ENCODE assay signal across 14 mouse cellular contexts in genomic region chr4:45824049-45824760, GRCm38 (mm10). TPM values are rescaled to one million over a fixed set of nuclear protein-coding genes. Genes with fewer than 3 reads are reported as not detected.
DNase-seq lines count a peak whose midpoint lies in the region; ATAC-seq lines count a peak whose summit lies in the region.
"Had no signal": no experiment of that assay in that cellular context is flagged by ENCODE, and none has a peak within 500 bp of the region (broad histone marks: within the 10 kb centered on the region; RNA-seq: fewer than 3 reads in every experiment).

No protein-coding gene starts in this region.

- peaks cover 81% of the 10 kb centered on the region for H3K4me1 ChIP-seq in hindbrain, embryonic 10.5 days (replicated peaks)
- H3K4me1 ChIP-seq in midbrain, embryonic 13.5 days (replicated peaks): peaks cover 98% of the 10 kb centered on the region
- H3K4me1 ChIP-seq in kidney, embryonic 16.5 days (ENCODE audit: insufficient read depth, low read length): peaks cover 14% of the 10 kb centered on the region

- WGBS in hindbrain, embryonic 10.5 days: 8% methylated on average over 10 of the region's 10 CpGs
- 4% methylated on average over 10 of the region's 10 CpGs for WGBS in midbrain, embryonic 13.5 days
- WGBS in kidney, embryonic 16.5 days: 13% methylated on average over 10 of the region's 10 CpGs

- peak overlapping the region; percentile 93 for H3K9ac ChIP-seq in midbrain, embryonic 13.5 days (replicated peaks)
- no peak overlapping the region for H3K9ac ChIP-seq in kidney, embryonic 16.5 days (replicated peaks; ENCODE audit: low read length)
- H3K9ac ChIP-seq: embryonic facial prominence, embryonic 13.5 days had no signal

- H3K4me3 ChIP-seq in hindbrain, embryonic 10.5 days: peak overlapping the region; percentile 60
- H3K4me3 ChIP-seq in midbrain, embryonic 13.5 days (replicated peaks): peak overlapping the region; percentile 68
- H3K4me3 ChIP-seq in kidney, embryonic 16.5 days (ENCODE audit: low read length): no peak overlapping the region
- H3K4me3 ChIP-seq: embryonic facial prominence, embryonic 13.5 days had no signal

- H3K4me2 ChIP-seq in midbrain, embryonic 13.5 days (replicated peaks): peak overlapping the region; percentile 81
- no peak overlapping the region for H3K4me2 ChIP-seq in kidney, embryonic 16.5 days (replicated peaks; ENCODE audit: low read depth, low read length)
- H3K4me2 ChIP-seq: embryonic facial prominence, embryonic 13.5 days; liver, embryonic 11.5 days had no signal

- H3K36me3 ChIP-seq in hindbrain, embryonic 10.5 days: peaks cover 8% of the 10 kb centered on the region
- H3K36me3 ChIP-seq in midbrain, embryonic 13.5 days: peaks cover 13% of the 10 kb centered on the region
- no peaks in the 10 kb centered on the region for H3K36me3 ChIP-seq in kidney, embryonic 16.5 days (ENCODE audit: insufficient read depth, low read length)
- H3K36me3 ChIP-seq: embryonic facial prominence, embryonic 13.5 days had no signal

- H3K27ac ChIP-seq in hindbrain, embryonic 10.5 days: peak overlapping the region; percentile 86
- H3K27ac ChIP-seq in midbrain, embryonic 13.5 days: peak overlapping the region; percentile 98
- H3K27ac ChIP-seq in kidney, embryonic 16.5 days (ENCODE audit: low read length): no peak overlapping the region
- H3K27ac ChIP-seq: embryonic facial prominence, embryonic 13.5 days had no signal

- peak; percentile 27 for DNase-seq in MN1 (ENCODE audit: low spot score)
- DNase-seq in embryo, embryonic 11 days: peak; percentile 69
- DNase-seq in hindbrain, embryonic 10.5 days (ENCODE audit: low spot score): peak; percentile 71
- DNase-seq in urinary bladder, postnatal 4 days (ENCODE audit: low spot score in 2 of 2): no peak
- DNase-seq in kidney, postnatal 10 days: no peak
- DNase-seq in adrenal gland, postnatal 36 days: no peak
- DNase-seq: lung, postnatal 4 days had no signal

- H3K9me3 ChIP-seq in hindbrain, embryonic 10.5 days: no peaks in the 10 kb centered on the region
- H3K9me3 ChIP-seq in midbrain, embryonic 13.5 days: no peaks in the 10 kb centered on the region
- H3K9me3 ChIP-seq in kidney, embryonic 16.5 days (ENCODE audit: low read length): no peaks in the 10 kb centered on the region
- H3K9me3 ChIP-seq: embryonic facial prominence, embryonic 13.5 days had no signal

- peak; percentile 69 for ATAC-seq in midbrain, embryonic 13.5 days
- ATAC-seq in kidney, embryonic 16.5 days (ENCODE audit: low FRiP score, low TSS enrichment): no peak
- ATAC-seq: intestine, postnatal 0 days had no signal

- H3K27me3 ChIP-seq in hindbrain, embryonic 10.5 days (ENCODE audit: insufficient read depth, poor library complexity, severe bottlenecking): peaks cover 76% of the 10 kb centered on the region
- peaks cover 43% of the 10 kb centered on the region for H3K27me3 ChIP-seq in midbrain, embryonic 13.5 days
- peaks cover 67% of the 10 kb centered on the region for H3K27me3 ChIP-seq in kidney, embryonic 16.5 days (ENCODE audit: insufficient read depth, low read length)

RNA-seq across cellular contexts. Expression of gene Igfbpl1, which starts 2.5 kb away (rescaled TPM):
- 13.7 and 56.4 TPM in 2 replicates for polyA plus RNA-seq in hindbrain, embryonic 10.5 days (2016; fragmentation: Nextera tagmentation; extraction: Ambion mirVana)
- 69.9 and 83.3 TPM in 2 replicates for polyA plus RNA-seq in midbrain, embryonic 13.5 days (2015; fragmentation: Nextera tagmentation; extraction: Ambion mirVana)
- not detected for total RNA-seq in adrenal gland, postnatal 36 days (2021)
- 0.12 TPM in 1 of 2 replicates, not detected in the other for polyA plus RNA-seq in kidney, embryonic 16.5 days (2015; fragmentation: Nextera tagmentation; extraction: Ambion mirVana)
- polyA plus RNA-seq: spleen, adult 2 months; thymus, postnatal 0 days had no signal

RNA-seq across cellular contexts. Expression of gene Stra6l, which starts 24.3 kb away (rescaled TPM):
- 0.29 and 0.54 TPM in 2 replicates for polyA plus RNA-seq in hindbrain, embryonic 10.5 days (2016; fragmentation: Nextera tagmentation; extraction: Ambion mirVana)
- 1.1 and 1.2 TPM in 2 replicates for polyA plus RNA-seq in midbrain, embryonic 13.5 days (2015; fragmentation: Nextera tagmentation; extraction: Ambion mirVana)
- under 1 TPM; 0.13 to 0.43 TPM for total RNA-seq in adrenal gland, postnatal 36 days (2021)
- 0.92 and 1.2 TPM in 2 replicates for polyA plus RNA-seq in kidney, embryonic 16.5 days (2015; fragmentation: Nextera tagmentation; extraction: Ambion mirVana)
- polyA plus RNA-seq: embryonic facial prominence, embryonic 13.5 days had no signal

RNA-seq across cellular contexts. Expression of gene Aldh1b1, which starts 25.4 kb away (rescaled TPM):
- 7.3 and 7.4 TPM in 2 replicates for polyA plus RNA-seq in hindbrain, embryonic 10.5 days (2016; fragmentation: Nextera tagmentation; extraction: Ambion mirVana)
- polyA plus RNA-seq in midbrain, embryonic 13.5 days (2015; fragmentation: Nextera tagmentation; extraction: Ambion mirVana): 15.8 and 17.6 TPM in 2 replicates
- total RNA-seq in adrenal gland, postnatal 36 days (2021): 10 to 100 TPM; 20.2 to 34.4 TPM
- polyA plus RNA-seq in kidney, embryonic 16.5 days (2015; fragmentation: Nextera tagmentation; extraction: Ambion mirVana): 10.7 and 11.8 TPM in 2 replicates

Comparison
In these comparisons a context has a peak if more than half of its experiments do, and no peak if none do; other contexts are left out.
1. DNase-seq: peak in MN1 (single experiment), embryo, embryonic 11 days (single experiment) and hindbrain, embryonic 10.5 days (single experiment); none in urinary bladder, postnatal 4 days (0 of 2), kidney, postnatal 10 days (single experiment) and adrenal gland, postnatal 36 days (0 of 2).
2. RNA of gene Igfbpl1, which starts 2.5 kb away (polyA plus RNA-seq): 69.9 to 83.3 TPM in midbrain, embryonic 13.5 days and 13.7 to 56.4 TPM in hindbrain, embryonic 10.5 days; 0.12 TPM in kidney, embryonic 16.5 days; every median in the first group is over 10 times any median in the second.